Mouse (Mus musculus) embryo, embryonic 11.5 days (tissue): Measurements from ENCODE around the gene Ldlrap1.
"Not testable (repeated sequence)": the region's sequence is repeated elsewhere in the genome, so short reads cannot be mapped to it uniquely, and the experiment has no call there.

ENCODE experiments used
- DNase-seq: peaks from one replicate; pipeline ENCODE4 v3.0.0-alpha.2; 2012; ENCODE audit warnings: low read depth, low spot score

Ldlrap1 gene

GRCm38 (mm10) chr4:134767426-134768225 is at the start of gene Ldlrap1:
Gene Ldlrap1, minus strand, starts transcription at chr4:134768024.
- peak; percentile 53 for DNase-seq

GRCm38 (mm10) chr4:134814229-134814571 is 46.4 kb upstream of the Ldlrap1 start:
- no peak for DNase-seq

GRCm38 (mm10) chr4:134813406-134814228 is 45.8 kb upstream of the Ldlrap1 start:
- DNase-seq, result no peak

- no peak for DNase-seq
Observed at GRCm38 (mm10) chr4:134804765-134805164, 36.9 kb upstream of the Ldlrap1 start.

- DNase-seq, result no peak
Observed at GRCm38 (mm10) chr4:134802765-134803164, 34.9 kb upstream of the Ldlrap1 start.

- no peak for DNase-seq
Observed at GRCm38 (mm10) chr4:134802155-134802554, 34.3 kb upstream of the Ldlrap1 start.

GRCm38 (mm10) chr4:134800693-134801092 is 32.9 kb upstream of the Ldlrap1 start:
- no peak for DNase-seq

GRCm38 (mm10) chr4:134800098-134800497 is 32.3 kb upstream of the Ldlrap1 start:
- DNase-seq, result no peak

- peak; percentile 53 for DNase-seq
Observed at GRCm38 (mm10) chr4:134799272-134799671, 31.4 kb upstream of the Ldlrap1 start.

- DNase-seq, result no peak
Observed at GRCm38 (mm10) chr4:134798861-134799260, 31.0 kb upstream of the Ldlrap1 start.

GRCm38 (mm10) chr4:134797621-134798020 is 29.8 kb upstream of the Ldlrap1 start:
- DNase-seq, result no peak

- DNase-seq, result no peak
Observed at GRCm38 (mm10) chr4:134796581-134797361, 28.9 kb upstream of the Ldlrap1 start.

- no peak for DNase-seq
Observed at GRCm38 (mm10) chr4:134795819-134796485, 28.1 kb upstream of the Ldlrap1 start.

- not testable (repeated sequence) for DNase-seq
Observed at GRCm38 (mm10) chr4:134794959-134795358, 27.1 kb upstream of the Ldlrap1 start.

- peak; percentile 60 for DNase-seq
Observed at GRCm38 (mm10) chr4:134793213-134793956, 25.6 kb upstream of the Ldlrap1 start.

GRCm38 (mm10) chr4:134791731-134792130 is 23.9 kb upstream of the Ldlrap1 start:
- DNase-seq, result no peak

GRCm38 (mm10) chr4:134786946-134787345 is 19.1 kb upstream of the Ldlrap1 start:
- DNase-seq, result no peak

GRCm38 (mm10) chr4:134784701-134785100 is 16.9 kb upstream of the Ldlrap1 start:
- no peak for DNase-seq

- no peak for DNase-seq
Observed at GRCm38 (mm10) chr4:134779136-134779934, 11.5 kb upstream of the Ldlrap1 start.

GRCm38 (mm10) chr4:134776246-134776645 is 8.4 kb upstream of the Ldlrap1 start:
- DNase-seq, result no peak
